9 mouse cellular contexts compared by ENCODE assay signal in the genomic region with DNA sequence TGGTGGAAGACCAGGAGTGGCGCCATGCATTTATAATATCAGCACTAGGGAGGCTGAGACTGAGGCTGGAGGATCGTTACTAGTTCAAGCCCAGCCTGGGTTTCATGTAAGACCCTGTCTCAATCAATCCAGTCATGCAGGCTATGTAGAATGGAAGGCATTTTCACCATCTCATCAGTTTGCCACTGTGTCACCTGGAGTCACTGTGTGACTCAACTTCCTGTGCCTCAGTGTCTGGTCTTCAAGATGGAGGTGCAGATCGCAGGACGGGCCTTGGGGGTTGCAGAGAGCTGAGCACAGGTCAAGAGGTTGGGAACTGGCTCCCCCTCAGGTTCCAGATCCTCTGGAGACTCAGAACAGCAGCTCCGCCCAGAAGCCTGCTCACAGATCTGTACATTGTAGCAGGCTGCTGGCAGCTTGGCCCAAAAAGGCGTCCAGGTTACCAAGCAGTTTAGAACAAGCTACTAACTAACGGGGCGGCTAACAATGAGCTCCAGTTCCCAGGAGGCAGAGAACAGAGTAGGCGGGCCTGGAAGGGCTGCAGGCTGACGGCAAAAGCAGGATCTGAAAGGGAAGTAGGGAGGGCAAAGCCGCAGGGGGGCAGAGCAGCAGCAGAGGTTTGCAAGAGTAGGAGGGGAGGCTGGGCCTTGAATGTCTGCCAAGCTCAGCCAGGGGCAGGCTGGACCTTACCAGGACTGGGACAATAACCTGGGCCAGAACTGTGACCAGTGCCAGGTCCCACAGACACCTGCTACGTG. TPM values are rescaled to one million over a fixed set of nuclear protein-coding genes. Genes with fewer than 3 reads are reported as not detected.
DNase-seq lines count a peak whose midpoint lies in the region; ATAC-seq lines count a peak whose summit lies in the region.
"Had no signal": no experiment of that assay in that cellular context is flagged by ENCODE, and none has a peak within 500 bp of the region (broad histone marks: within the 10 kb centered on the region; RNA-seq: fewer than 3 reads in every experiment).

No protein-coding gene starts in this region.

- no peak overlapping the region for H3K4me3 ChIP-seq in hindbrain, embryonic 10.5 days
- H3K4me3 ChIP-seq in hindbrain, embryonic 12.5 days, result no peak overlapping the region
- H3K4me3 ChIP-seq in neural tube, embryonic 13.5 days, result no peak overlapping the region
- H3K4me3 ChIP-seq in liver, embryonic 11.5 days (ENCODE audit: low read depth, low read length), result no peak overlapping the region
- H3K4me3 ChIP-seq: embryonic facial prominence, embryonic 15.5 days had no signal

- no peak overlapping the region for H3K9ac ChIP-seq in hindbrain, embryonic 12.5 days
- H3K9ac ChIP-seq in neural tube, embryonic 13.5 days, result peak overlapping the region; percentile 34; the same call in 1 of the 2 replicates
- H3K9ac ChIP-seq in liver, embryonic 11.5 days (ENCODE audit: low read depth, low read length), result no peak overlapping the region
- H3K9ac ChIP-seq: embryonic facial prominence, embryonic 15.5 days had no signal

- H3K4me1 ChIP-seq in hindbrain, embryonic 10.5 days (replicated peaks), result peaks cover 21% of the 10 kb centered on the region
- H3K4me1 ChIP-seq in hindbrain, embryonic 12.5 days, result peaks cover 9% of the 10 kb centered on the region
- peaks cover 10% of the 10 kb centered on the region for H3K4me1 ChIP-seq in neural tube, embryonic 13.5 days (replicated peaks)
- no peaks in the 10 kb centered on the region for H3K4me1 ChIP-seq in liver, embryonic 11.5 days (replicated peaks; ENCODE audit: control insufficient read depth, insufficient read depth, low read length)

- H3K9me3 ChIP-seq in hindbrain, embryonic 10.5 days, result no peaks in the 10 kb centered on the region
- H3K9me3 ChIP-seq in hindbrain, embryonic 12.5 days (replicated peaks), result no peaks in the 10 kb centered on the region
- H3K9me3 ChIP-seq in neural tube, embryonic 13.5 days, result no peaks in the 10 kb centered on the region
- H3K9me3 ChIP-seq in liver, embryonic 11.5 days (ENCODE audit: control insufficient read depth, low read length), result no peaks in the 10 kb centered on the region
- H3K9me3 ChIP-seq: embryonic facial prominence, embryonic 15.5 days had no signal

- no peak for DNase-seq in hindbrain, embryonic 10.5 days (ENCODE audit: low spot score)
- peak; percentile 57 for DNase-seq in adrenal gland, postnatal 25 days
- DNase-seq in layer of hippocampus, adult 9-11 months, result peak; percentile 90
- DNase-seq in cerebellum, postnatal 4 days (ENCODE audit: low spot score in 2 of 2), result no peak
- no peak for DNase-seq in liver, embryonic 11.5 days (ENCODE audit: low spot score)

- ATAC-seq in hindbrain, embryonic 12.5 days (ENCODE audit: low FRiP score), result no peak; the same call in 1 of the 2 replicates
- no peak for ATAC-seq in neural tube, embryonic 13.5 days (ENCODE audit: low read depth)
- ATAC-seq in liver, embryonic 11.5 days (replicated peaks; ENCODE audit: low FRiP score), result no peak
- no peak for ATAC-seq in erythroid progenitor cell, adult 5-6 weeks (replicated peaks; ENCODE audit: low FRiP score, poor library complexity, severe bottlenecking)

- H3K36me3 ChIP-seq in hindbrain, embryonic 10.5 days, result no peaks in the 10 kb centered on the region
- no peaks in the 10 kb centered on the region for H3K36me3 ChIP-seq in hindbrain, embryonic 12.5 days
- H3K36me3 ChIP-seq in neural tube, embryonic 13.5 days, result no peaks in the 10 kb centered on the region
- H3K36me3 ChIP-seq in liver, embryonic 11.5 days (ENCODE audit: control insufficient read depth, insufficient read depth, low read length), result no peaks in the 10 kb centered on the region
- H3K36me3 ChIP-seq: embryonic facial prominence, embryonic 15.5 days had no signal

- no peak overlapping the region for H3K4me2 ChIP-seq in hindbrain, embryonic 12.5 days (replicated peaks)
- H3K4me2 ChIP-seq in neural tube, embryonic 13.5 days, result no peak overlapping the region
- no peak overlapping the region for H3K4me2 ChIP-seq in liver, embryonic 11.5 days
- H3K4me2 ChIP-seq: embryonic facial prominence, embryonic 15.5 days had no signal

- no peaks in the 10 kb centered on the region; the same call in 1 of the 2 replicates for H3K27me3 ChIP-seq in hindbrain, embryonic 10.5 days (ENCODE audit: insufficient read depth, poor library complexity, severe bottlenecking)
- H3K27me3 ChIP-seq in hindbrain, embryonic 12.5 days, result no peaks in the 10 kb centered on the region
- H3K27me3 ChIP-seq in neural tube, embryonic 13.5 days, result no peaks in the 10 kb centered on the region
- H3K27me3 ChIP-seq in liver, embryonic 11.5 days (replicated peaks; ENCODE audit: control insufficient read depth, insufficient read depth, low read length), result no peaks in the 10 kb centered on the region
- H3K27me3 ChIP-seq: embryonic facial prominence, embryonic 15.5 days had no signal

- peak overlapping the region; percentile 66 for H3K27ac ChIP-seq in hindbrain, embryonic 10.5 days
- no peak overlapping the region; the same call in 1 of the 2 replicates for H3K27ac ChIP-seq in hindbrain, embryonic 12.5 days
- H3K27ac ChIP-seq in neural tube, embryonic 13.5 days (replicated peaks), result peak overlapping the region; percentile 23; the same call in 1 of the 2 replicates
- H3K27ac ChIP-seq in liver, embryonic 11.5 days (ENCODE audit: low read depth, low read length), result no peak overlapping the region
- H3K27ac ChIP-seq: embryonic facial prominence, embryonic 15.5 days had no signal

- WGBS in hindbrain, embryonic 10.5 days, result 33% methylated on average over 12 of the region's 12 CpGs
- WGBS in hindbrain, embryonic 12.5 days, result 37% methylated on average over 12 of the region's 12 CpGs
- WGBS in neural tube, embryonic 13.5 days, result 37% methylated on average over 12 of the region's 12 CpGs
- WGBS in liver, embryonic 11.5 days, result 58% methylated on average over 12 of the region's 12 CpGs

RNA-seq across cellular contexts. Expression of a gene that starts 14.0 kb away (rescaled TPM):
- polyA plus RNA-seq in hindbrain, embryonic 10.5 days (2016; fragmentation: Nextera tagmentation; extraction: Ambion mirVana), result 4.9 and 8.1 TPM in 2 replicates
- polyA plus RNA-seq in hindbrain, embryonic 12.5 days (2016; fragmentation: Nextera tagmentation; extraction: Ambion mirVana), result 6.3 and 7.8 TPM in 2 replicates
- 7.5 and 7.6 TPM in 2 replicates for total RNA-seq in adrenal gland, postnatal 25 days (2021)
- 7.3 and 7.7 TPM in 2 replicates for polyA plus RNA-seq in neural tube, embryonic 13.5 days (2015; fragmentation: Nextera tagmentation; extraction: Ambion mirVana)
- 7.8 and 9.5 TPM in 2 replicates for polyA plus RNA-seq in liver, embryonic 11.5 days (2014; fragmentation: Nextera tagmentation; extraction: Ambion mirVana)
- 11.2 and 18.4 TPM in 2 replicates for total RNA-seq in erythroid progenitor cell, adult 5-6 weeks (2015; ENCODE audit: low replicate concordance)
- 16.3 and 20.8 TPM in 2 replicates for total RNA-seq in erythroid progenitor cell, adult 5-6 weeks (2017; ENCODE audit: low replicate concordance)

RNA-seq across cellular contexts. Expression of a gene that starts 38.3 kb away (rescaled TPM):
- 7.8 and 8.1 TPM in 2 replicates for polyA plus RNA-seq in hindbrain, embryonic 10.5 days (2016; fragmentation: Nextera tagmentation; extraction: Ambion mirVana)
- 4.9 and 5.7 TPM in 2 replicates for polyA plus RNA-seq in hindbrain, embryonic 12.5 days (2016; fragmentation: Nextera tagmentation; extraction: Ambion mirVana)
- 2.7 and 4.5 TPM in 2 replicates for total RNA-seq in adrenal gland, postnatal 25 days (2021)
- polyA plus RNA-seq in neural tube, embryonic 13.5 days (2015; fragmentation: Nextera tagmentation; extraction: Ambion mirVana), result 6.4 and 8.8 TPM in 2 replicates
- polyA plus RNA-seq in liver, embryonic 11.5 days (2014; fragmentation: Nextera tagmentation; extraction: Ambion mirVana), result 124 and 126 TPM in 2 replicates
- total RNA-seq in erythroid progenitor cell, adult 5-6 weeks (2015; ENCODE audit: low replicate concordance), result 126 and 259 TPM in 2 replicates
- total RNA-seq in erythroid progenitor cell, adult 5-6 weeks (2017; ENCODE audit: low replicate concordance), result 61.6 and 79.4 TPM in 2 replicates

Comparison
In these comparisons a context has a peak if more than half of its experiments do, and no peak if none do; other contexts are left out.
1. H3K27ac ChIP-seq: peak in hindbrain, embryonic 10.5 days (single experiment) and neural tube, embryonic 13.5 days (single experiment); none in hindbrain, embryonic 12.5 days (single experiment) and liver, embryonic 11.5 days (single experiment).
2. DNase-seq: peak in adrenal gland, postnatal 25 days (single experiment) and layer of hippocampus, adult 9-11 months (single experiment); none in hindbrain, embryonic 10.5 days (single experiment), cerebellum, postnatal 4 days (0 of 2) and liver, embryonic 11.5 days (single experiment).
3. RNA of a gene that starts 38.3 kb away (polyA plus RNA-seq): 124 to 126 TPM in liver, embryonic 11.5 days; 6.4 to 8.8 TPM in neural tube, embryonic 13.5 days, 7.8 to 8.1 TPM in hindbrain, embryonic 10.5 days and 4.9 to 5.7 TPM in hindbrain, embryonic 12.5 days; every median in the first group is over 10 times any median in the second.